10 mouse cellular contexts compared by ENCODE assay signal in genomic region chr13:15395249-15395648, GRCm38 (mm10).
DNase-seq lines count a peak whose midpoint lies in the region; ATAC-seq and TF ChIP-seq lines count a peak whose summit lies in the region.
"Had no signal": no experiment of that assay in that cellular context is flagged by ENCODE, and none has a peak within 500 bp of the region (broad histone marks: within the 10 kb centered on the region; RNA-seq: fewer than 3 reads in every experiment).

No protein-coding gene starts in this region.

- no peak overlapping the region for H3K27ac ChIP-seq in lung, embryonic 14.5 days (ENCODE audit: low read depth)
- no peak overlapping the region for H3K27ac ChIP-seq in forebrain, embryonic 15.5 days (replicated peaks)
- H3K27ac ChIP-seq in limb, embryonic 14.5 days (replicated peaks; ENCODE audit: low read depth, low read length) = no peak overlapping the region; the same call in 1 of the 2 replicates
- no peak overlapping the region for H3K27ac ChIP-seq in left cerebral cortex, adult 2 months
- H3K27ac ChIP-seq: gastrocnemius, adult 2 months had no signal

- no peak for TF ChIP-seq CTCF in lung, embryonic 14.5 days (IDR thresholded peaks at IDR 0.05; ENCODE audit: low read depth)
- no peak for TF ChIP-seq CTCF in left cerebral cortex, adult 2 months (IDR thresholded peaks at IDR 0.05)

- no peak overlapping the region for H3K4me2 ChIP-seq in lung, embryonic 14.5 days
- no peak overlapping the region for H3K4me2 ChIP-seq in forebrain, embryonic 15.5 days (replicated peaks)
- no peak overlapping the region for H3K4me2 ChIP-seq in limb, embryonic 14.5 days (replicated peaks; ENCODE audit: low read depth, low read length, severe bottlenecking)

- ATAC-seq in lung, embryonic 14.5 days (ENCODE audit: insufficient read depth) = peak; percentile 74; the same call in 1 of the 2 replicates
- ATAC-seq in forebrain, embryonic 15.5 days (replicated peaks) = peak; percentile 84
- peak; percentile 77 for ATAC-seq in limb, embryonic 14.5 days (ENCODE audit: low FRiP score, low read depth)

- H3K9ac ChIP-seq in lung, embryonic 14.5 days = no peak overlapping the region
- no peak overlapping the region for H3K9ac ChIP-seq in forebrain, embryonic 15.5 days (replicated peaks)
- H3K9ac ChIP-seq in limb, embryonic 14.5 days (ENCODE audit: low read depth, low read length, severe bottlenecking) = no peak overlapping the region

- H3K4me3 ChIP-seq in lung, embryonic 14.5 days (ENCODE audit: low read depth, low read length) = no peak overlapping the region
- no peak overlapping the region for H3K4me3 ChIP-seq in forebrain, embryonic 15.5 days
- no peak overlapping the region for H3K4me3 ChIP-seq in limb, embryonic 14.5 days (replicated peaks; ENCODE audit: low read length)
- H3K4me3 ChIP-seq in left cerebral cortex, adult 2 months = no peak overlapping the region
- H3K4me3 ChIP-seq: gastrocnemius, adult 2 months had no signal

- H3K27me3 ChIP-seq in lung, embryonic 14.5 days (ENCODE audit: insufficient read depth, low read length) = no peaks in the 10 kb centered on the region
- no peaks in the 10 kb centered on the region for H3K27me3 ChIP-seq in forebrain, embryonic 15.5 days
- H3K27me3 ChIP-seq in limb, embryonic 14.5 days (ENCODE audit: control insufficient read depth, insufficient read depth, low read length) = no peaks in the 10 kb centered on the region

- intact Hi-C loops in left cerebral cortex, adult 2 months (cut with DNase I) = no loop called here
- intact Hi-C loops in gastrocnemius, postnatal 36 days (cut with DNase I) = no loop called here

- no peaks in the 10 kb centered on the region for H3K4me1 ChIP-seq in lung, embryonic 14.5 days (ENCODE audit: insufficient read depth)
- no peaks in the 10 kb centered on the region for H3K4me1 ChIP-seq in forebrain, embryonic 15.5 days
- peaks cover 11% of the 10 kb centered on the region for H3K4me1 ChIP-seq in limb, embryonic 14.5 days (ENCODE audit: control insufficient read depth, insufficient read depth, low read length)

- no peaks in the 10 kb centered on the region for H3K36me3 ChIP-seq in lung, embryonic 14.5 days (ENCODE audit: insufficient read depth)
- H3K36me3 ChIP-seq in forebrain, embryonic 15.5 days = no peaks in the 10 kb centered on the region
- H3K36me3 ChIP-seq in limb, embryonic 14.5 days (ENCODE audit: control insufficient read depth, insufficient read depth, low read length) = no peaks in the 10 kb centered on the region

- TF ChIP-seq POLR2A in limb, embryonic 14.5 days (IDR thresholded peaks at IDR 0.05; ENCODE audit: borderline replicate concordance, extremely low read depth, insufficient read depth, insufficient read length) = no peak

- H3K9me3 ChIP-seq in lung, embryonic 14.5 days (ENCODE audit: low read depth, low read length) = no peaks in the 10 kb centered on the region
- no peaks in the 10 kb centered on the region for H3K9me3 ChIP-seq in forebrain, embryonic 15.5 days
- no peaks in the 10 kb centered on the region for H3K9me3 ChIP-seq in limb, embryonic 14.5 days (ENCODE audit: control insufficient read depth, low read length)

- DNase-seq in lung, embryonic 14.5 days = peak; percentile 30
- DNase-seq in lung, postnatal 14 days = no peak
- DNase-seq in limb, embryonic 14.5 days (ENCODE audit: low spot score) = peak; percentile 20
- peak; percentile 4 for DNase-seq in retina, postnatal 1 day
- DNase-seq in left cerebral cortex, adult 2 months (ENCODE audit: extremely low spot score in 1 of 2, low spot score in 2 of 2) = no peak
- no peak for DNase-seq in thymus, postnatal 25 days
- DNase-seq in gastrocnemius, postnatal 36 days = no peak
- DNase-seq: gastrocnemius, adult 2 months; heart, postnatal 4 days had no signal

- 20% methylated on average over 4 of the region's 4 CpGs for WGBS in lung, embryonic 14.5 days
- WGBS in forebrain, embryonic 15.5 days = 6% methylated on average over 4 of the region's 4 CpGs
- 6% methylated on average over 4 of the region's 4 CpGs for WGBS in limb, embryonic 14.5 days

Comparison
In these comparisons a context has a peak if more than half of its experiments do, and no peak if none do; other contexts are left out.
1. DNase-seq: peak in lung, embryonic 14.5 days (single experiment), limb, embryonic 14.5 days (single experiment) and retina, postnatal 1 day (single experiment); none in lung, postnatal 14 days (single experiment), left cerebral cortex, adult 2 months (0 of 2), thymus, postnatal 25 days (single experiment) and gastrocnemius, postnatal 36 days (0 of 2).
2. Peak in every context shown above with its lines, with median percentiles within 50 percentile points of each other: ATAC-seq.